Mouse (Mus musculus) embryo, embryonic 11 days (tissue): ENCODE measurements around the gene Hlx.

ENCODE experiments used
- DNase-seq: peaks from one replicate; pipeline ENCODE4 v3.0.0-alpha.2; 2015

The Hlx gene

DNA sequence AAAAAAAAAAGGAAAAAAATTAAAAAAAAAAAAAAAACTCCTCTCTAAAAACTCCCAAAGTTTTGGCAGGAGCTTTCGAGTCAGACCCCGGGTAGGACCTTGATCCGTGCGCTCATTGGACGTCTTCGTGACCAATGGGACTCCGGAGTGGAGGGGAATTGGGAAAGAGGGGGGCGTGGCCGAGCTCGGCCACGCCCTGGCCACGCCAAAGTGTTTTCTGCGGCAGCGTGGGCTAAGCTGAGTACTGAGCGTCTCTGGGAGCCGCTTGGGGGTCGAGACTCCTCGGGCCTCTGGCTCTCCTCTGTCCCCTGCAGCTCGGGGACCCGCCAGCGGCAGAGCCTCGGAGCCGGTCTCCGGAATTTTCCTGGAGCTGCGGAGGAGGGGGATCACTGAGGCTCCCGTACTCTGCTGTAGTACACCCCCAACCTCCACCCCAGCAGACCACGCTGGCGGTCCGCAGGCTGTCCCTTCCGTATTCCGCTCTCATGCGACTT lies at the start of gene Hlx:
TSS of gene Hlx (minus strand) at position 64 of the 494 bp plus-strand sequence.
- DNase-seq, result peak; percentile 93

DNA sequence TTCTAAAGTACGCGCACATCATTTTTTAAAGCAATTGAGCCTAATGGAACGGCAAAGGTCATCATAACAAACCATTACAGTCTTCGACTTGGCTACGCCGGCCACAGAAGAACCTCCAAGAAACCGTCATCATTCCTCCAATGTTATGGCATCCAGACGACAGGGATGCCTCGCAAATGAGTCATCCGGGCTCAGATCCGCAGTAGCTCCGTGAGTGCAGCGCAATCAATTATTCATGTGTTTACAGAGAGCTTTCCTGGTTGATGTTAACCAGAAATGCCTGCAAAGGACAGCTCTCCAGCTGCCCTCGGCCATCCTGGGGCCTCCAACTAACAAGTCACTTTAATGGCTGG lies 49.7 kb upstream of the Hlx start:
- peak; percentile 34 for DNase-seq

DNA sequence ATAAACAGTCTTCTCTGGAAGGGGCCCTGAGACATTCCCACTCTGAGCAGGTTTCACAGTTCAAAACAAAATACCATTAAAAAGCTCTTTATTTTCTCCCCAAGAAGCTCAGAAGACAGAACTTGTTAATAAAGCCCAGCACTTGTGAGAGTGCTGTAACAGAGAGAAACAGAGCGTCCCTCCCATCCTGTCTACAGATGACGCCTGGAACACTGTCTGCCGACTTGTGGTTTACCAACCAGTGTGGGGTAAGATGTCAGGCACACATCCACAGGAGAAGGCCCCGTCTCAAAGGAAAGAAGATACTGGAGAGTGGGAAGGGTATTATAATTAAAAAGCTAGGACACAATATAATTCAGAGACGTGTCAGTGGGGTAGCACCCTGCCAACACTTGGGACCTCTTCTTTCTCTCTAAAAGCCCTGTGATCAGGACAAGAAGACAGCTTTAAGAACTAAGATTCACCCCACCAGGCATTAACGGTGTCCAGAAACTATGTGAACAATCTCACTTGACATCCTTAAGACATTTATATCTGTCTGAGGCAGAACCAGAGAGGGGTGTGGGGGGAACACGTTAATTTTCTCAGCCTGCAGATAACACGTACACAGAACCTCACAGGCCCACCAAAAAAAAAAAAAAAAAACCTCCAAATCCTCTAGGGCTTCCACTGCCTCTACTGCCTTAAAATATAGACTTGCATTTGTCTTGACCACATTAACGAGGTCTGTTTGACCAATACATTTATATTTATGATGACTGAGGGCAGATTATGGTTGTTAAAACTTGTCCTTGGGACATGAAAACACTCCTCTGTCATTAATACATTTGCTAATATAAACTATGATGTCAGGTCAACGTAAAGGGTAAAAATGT lies 49.1 kb upstream of the Hlx start:
- no peak for DNase-seq

DNA sequence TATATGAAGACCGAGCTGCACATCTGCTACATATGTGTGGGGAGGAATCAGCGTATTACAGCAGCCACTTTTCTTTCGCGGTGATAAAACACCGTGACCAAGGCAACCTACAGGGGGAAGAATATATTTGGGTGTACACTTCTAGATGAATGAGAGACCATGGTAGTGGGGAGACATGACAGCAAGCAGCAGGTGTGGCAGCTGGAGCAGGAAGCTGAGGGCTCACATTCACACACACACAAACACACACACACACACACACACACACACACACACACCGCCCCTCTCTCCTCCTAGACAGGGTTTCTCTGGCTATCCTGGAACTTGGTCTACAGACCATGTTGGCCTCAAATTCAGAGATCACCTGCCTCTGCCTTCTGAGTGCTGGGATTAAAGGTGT lies 45.7 kb upstream of the Hlx start:
- DNase-seq, result no peak

DNA sequence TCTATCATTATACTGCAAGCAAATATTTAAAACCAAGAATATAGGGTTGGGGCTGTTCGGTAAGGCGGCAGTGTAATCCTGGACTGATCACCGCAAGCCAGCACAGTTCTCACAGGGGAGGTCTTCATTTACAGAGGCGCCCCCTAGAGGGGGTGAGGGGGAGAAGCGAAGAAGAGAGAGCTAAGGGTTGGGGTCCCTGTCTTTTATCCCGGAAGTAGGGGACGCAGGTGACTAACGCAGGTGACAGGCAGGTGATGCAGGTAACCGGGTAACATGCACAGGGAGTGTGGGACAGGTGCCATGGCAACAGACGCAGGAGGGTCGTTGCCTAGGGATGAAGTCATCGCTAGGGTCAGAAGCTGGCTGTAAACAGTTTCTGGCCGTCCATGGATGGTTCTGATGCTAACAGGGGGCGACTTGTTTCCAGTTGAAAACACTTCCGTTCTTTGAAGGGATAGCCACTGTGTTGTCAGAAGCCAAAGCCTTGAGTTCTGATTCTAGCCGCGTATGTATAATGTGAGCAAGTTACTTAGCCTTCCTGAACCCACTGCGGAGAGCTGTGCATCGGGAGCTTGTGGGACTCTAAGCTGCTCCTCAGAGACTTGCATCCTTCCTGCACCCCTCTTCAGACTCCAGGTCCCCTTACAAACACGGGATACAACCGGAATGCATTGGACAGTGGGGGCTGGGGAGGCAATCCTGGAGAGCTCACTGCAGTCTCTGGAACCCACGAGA lies 44.8 kb upstream of the Hlx start:
- peak; percentile 25 for DNase-seq

DNA sequence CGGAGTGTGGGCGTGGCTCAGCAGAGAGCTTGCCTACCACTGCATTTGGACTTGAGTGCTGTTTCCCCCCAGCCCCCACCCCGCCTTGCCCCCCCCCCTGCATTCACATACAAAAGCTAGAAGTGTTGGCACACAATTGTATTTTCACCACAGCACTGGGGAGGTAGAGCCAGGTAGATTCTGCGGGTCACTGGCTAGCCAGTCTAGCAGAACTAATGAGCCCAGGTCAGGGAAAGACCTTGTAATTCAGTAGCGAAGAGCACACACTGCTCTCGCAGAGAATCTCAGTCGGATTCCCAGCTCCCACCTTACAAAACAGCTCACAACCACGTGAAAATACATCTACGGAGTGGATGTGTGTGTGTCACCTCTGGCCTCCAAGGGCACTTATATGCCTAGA lies 42.9 kb upstream of the Hlx start:
- DNase-seq, result no peak

DNA sequence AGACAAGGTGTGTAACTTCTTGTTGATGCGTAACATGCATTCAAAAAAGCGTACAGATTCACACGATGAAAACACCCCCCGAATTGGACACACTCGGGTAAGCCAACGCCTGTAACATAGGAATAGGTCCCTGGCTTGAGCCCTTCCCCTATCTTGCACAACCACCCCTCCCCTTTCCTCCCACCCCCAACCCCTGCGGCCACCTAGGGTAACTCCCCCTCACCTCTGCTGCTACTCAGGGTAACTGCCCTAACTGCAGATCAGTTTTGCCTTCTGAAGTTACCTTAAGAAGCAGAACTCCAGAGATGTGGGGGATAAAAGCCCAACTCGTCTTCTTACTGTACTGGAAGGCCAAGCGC lies 39.5 kb upstream of the Hlx start:
- no peak for DNase-seq

DNA sequence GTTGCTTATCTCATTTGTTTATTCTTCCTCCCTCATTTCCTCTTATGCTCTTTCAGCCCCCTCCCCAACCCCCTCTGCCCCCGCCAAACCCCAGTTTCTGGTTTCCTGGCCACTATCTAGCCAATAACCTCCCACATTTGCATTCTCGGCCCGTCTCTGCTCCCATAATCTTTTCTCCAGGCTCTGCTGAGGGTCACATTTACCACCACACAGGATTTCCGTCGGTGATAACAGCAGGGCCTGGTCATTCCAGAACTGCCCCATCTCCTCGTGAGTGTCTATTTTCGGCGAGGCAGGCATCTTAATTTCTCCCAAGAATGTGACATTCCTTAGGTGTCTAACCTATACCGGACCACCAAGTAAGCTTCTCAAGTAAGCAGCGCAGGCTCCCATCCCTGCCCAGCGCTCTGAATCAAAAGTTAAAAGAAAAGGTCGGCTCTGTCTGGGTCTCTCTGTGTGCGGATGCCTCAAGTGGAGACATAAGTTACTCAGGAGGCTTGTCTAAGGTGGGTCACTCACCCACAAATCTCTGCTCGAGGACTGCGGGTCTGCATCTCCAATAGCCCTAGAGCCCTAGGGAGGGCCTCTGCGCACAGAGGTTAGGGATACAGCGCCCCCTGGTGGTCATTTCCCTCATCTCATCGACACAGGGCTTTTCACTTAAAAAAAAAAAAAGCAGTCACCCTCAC lies 38.9 kb upstream of the Hlx start:
- DNase-seq, result peak; percentile 89

DNA sequence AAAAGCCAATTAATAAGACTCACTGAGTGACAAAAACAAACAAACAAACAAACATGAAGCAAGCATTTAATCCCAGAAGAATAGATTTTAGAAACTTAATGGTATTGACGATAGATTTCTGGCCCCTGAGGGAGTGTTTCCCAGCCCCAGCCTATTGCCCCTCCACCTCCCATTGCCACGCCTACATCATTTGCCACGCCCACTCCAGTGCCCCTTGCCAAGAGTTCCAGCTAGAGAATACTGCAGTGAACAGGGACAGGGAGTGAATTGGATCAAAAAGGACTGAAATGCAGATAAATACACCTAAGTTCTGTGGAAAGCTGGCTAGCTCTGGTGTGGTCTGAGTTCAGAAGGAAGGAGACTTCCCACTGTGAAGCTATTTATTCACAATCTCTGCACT lies 31.4 kb upstream of the Hlx start:
- no peak for DNase-seq

DNA sequence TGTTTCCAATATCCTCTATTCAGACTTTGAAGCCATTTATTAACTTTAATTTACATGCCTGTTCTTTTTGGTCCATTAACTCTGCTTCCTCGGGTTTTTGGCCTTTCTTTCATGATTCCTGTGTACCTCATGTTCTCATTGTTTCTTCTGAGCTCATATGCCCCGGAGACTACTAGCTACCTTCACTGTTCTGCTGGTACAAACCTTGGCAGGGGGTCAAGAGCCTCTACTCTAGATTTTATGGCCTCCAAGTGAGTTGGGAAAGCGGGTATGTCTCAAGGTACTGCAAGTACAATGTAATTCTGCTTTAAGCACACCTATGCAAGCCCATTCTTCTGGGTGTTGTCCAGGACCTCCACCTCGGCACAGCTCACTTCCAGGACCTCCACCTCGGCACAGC lies 30.5 kb upstream of the Hlx start:
- DNase-seq, result no peak

DNA sequence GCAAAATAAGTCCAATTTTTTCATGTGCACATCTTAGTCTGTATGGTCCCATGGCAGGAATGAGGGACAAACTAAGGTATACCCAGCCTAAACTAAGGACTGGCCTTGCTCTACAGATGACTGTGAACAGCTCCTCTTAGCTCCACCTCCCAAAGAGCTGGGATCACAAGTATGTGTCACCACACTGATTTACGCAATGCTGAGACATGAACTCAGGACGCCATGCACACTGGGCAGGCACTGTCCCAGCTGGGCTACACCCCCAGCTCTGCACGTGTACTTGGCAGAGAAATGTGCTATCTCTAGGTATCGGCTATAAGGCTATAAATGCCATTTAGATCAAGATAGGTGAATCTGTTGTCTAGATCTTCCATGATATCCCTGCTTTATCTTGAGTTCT lies 29.6 kb upstream of the Hlx start:
- no peak for DNase-seq

DNA sequence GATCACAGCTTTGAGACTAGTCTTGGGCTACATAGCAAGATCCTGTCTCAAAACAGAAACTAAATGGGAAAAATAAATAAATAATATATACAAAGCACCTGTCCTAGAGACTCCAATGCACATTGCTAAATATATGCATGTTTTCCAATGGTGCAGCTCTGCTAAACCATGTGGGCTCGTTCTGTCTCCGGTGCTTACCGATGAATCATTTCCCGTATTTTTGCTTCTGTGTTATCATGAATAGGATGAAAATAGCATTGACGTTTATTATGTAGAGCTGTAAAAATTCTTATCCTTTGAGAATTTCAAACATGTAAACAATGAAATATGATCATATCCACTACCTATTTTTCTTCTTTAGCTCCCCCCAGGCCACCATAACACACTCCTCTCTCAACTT lies 20.3 kb upstream of the Hlx start:
- DNase-seq, result no peak

DNA sequence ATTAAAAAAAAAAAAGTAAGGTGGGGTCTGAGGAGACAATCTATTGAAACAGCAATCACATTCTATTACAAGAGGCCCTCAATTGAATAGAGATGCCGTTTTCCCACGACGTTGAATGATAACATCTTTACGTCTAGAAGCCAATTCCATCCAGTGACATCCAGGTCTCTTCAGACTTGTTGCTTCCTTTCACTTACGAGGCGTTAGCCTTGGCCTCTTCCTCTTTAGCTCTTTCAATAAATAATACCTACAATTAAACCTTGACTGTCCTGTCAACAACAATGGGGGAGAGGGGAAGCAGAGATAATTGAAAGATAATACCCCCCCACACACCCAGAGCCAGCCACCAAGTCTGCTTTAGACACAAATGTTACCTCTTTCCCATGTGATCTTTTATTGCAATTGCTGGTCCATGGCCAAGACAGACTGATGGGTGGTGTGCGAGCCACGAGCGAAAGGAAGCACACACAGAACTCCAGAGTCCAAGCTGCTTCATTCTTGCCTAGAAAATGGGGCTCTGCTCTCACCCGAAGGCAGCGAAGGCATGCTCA lies 17.8 kb upstream of the Hlx start:
- DNase-seq, result no peak

DNA sequence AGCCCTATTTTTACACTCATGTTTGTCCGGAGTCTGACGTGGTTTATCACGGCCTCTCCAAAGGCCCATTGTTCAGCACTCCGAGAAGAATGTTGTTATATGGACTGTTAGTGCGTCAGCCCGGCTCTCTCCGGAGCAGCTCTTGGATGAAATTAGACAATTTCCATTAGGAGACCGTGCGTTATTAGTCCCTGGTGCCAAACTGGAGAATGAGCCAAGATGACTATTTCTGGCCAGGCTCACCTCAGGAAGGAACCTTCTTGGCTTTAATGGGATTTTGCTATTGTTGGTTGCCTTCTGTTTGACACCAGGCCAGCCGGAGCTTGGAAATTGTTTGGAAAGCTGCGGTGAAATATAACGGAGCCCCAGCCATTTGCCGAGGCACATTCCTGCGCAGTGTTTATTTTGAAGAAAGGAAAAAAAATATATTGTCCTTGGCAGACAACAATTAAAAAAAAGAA lies 16.3 kb upstream of the Hlx start:
- no peak for DNase-seq

DNA sequence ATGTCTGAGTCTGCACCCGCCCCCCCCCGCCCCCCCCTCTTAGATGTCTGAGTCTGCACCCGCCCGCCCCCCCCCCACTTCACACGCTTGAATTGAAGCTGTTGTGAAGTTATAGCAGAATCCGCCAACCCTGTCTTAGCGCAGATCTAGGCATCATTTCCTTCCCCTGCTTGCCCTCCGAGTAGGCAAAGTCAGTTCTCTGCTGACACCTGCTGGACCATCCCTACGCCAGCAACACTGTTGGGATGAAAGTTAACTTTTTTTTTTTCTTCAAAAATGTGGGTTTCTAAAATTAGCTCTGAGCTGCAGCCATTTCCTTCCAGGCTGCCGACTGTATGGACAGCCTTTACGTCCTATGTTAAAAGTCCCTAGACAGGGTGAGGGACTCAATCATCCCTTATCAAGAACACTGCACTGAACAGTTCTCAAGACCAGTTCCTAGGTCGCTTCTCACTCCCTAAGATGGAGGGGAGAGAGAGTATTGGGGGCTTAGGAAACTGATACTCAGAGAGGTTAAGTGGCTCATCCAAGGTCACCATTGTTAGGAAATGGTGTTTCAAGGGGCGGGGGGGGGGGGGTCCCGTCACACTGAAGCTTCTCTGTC lies 5.6 kb upstream of the Hlx start:
- DNase-seq, result peak; percentile 83

DNA sequence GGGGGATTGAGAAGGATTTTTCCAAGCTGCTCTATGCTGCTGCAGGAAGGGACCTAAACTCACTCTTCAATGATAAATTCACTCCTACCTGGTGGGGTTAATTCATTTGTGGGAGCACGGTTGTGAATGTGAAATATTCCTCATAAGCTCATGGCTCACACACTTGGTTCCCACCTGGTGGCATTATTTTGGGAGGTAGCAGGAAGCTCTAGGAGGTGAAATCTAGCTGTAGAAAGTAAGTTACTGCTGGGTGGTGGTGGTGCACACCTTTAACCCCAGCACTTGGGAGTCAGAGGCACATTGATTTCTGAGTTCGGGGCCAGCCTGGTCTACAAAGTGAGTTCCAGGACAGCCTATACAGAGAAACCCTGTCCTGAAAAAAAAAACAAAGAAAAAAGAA lies 4.8 kb upstream of the Hlx start:
- DNase-seq, result no peak

DNA sequence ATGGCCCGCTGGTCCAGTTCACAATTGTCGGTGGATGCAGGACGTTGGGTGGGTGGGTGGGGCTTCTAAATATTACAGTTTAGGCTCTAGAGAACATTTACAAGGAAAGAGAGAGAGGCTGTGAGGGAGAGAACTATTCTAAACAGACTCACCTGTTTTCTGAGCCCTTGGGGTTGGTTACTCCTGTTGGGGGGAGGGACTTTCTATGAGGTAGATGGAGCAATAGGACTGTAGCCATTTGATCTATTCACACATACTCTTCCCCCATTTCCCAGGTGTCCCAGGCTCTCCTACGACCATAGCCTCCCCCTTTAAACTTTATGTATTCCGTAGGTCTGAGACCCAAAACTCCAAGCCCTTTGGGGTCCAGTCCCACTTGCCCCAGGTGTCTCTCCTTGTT lies 3.8 kb upstream of the Hlx start:
- no peak for DNase-seq

DNA sequence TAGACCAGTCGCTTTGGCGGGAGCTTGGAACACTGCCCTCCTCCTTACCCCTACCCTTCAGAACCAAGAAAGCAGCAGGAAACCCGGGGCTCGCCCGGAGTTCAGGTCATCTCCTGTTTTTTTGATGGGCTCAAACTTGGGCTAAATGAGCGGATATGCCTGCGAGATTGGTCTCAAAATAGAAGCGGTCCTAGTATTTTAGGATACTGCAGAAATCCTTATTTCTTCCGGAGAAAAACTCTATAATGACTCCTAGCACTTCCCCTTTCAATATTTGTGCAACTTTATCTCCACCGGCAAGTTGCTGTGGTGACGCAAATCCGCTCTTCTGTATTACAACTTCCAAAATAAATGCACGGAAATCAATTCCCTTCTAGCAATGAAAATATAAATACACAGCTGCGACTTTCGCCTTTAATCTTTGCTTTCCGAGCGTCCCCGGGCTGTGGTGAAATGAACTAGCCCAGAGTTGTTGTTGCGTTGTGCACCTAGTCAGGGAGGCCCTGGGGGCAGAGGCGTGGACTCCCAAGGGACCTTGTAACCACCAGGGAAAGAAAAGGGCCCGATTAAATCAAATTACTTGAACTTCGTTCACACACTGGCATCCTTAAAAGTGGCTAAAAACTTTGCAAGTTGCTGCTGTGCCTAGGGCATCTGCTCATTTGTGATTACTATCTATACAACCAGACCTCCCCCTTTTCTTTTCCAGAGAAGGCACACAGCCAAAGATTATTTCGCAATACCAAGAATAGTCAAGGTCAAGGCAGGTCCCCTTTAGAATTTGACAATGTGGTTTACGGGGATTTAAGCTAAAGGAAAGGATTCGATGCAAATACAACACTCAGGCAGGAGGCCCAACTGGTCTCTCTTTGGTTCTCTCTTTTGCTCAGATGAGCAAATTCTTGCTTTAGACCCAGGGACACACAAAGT lies 2.8 kb upstream of the Hlx start:
- DNase-seq, result no peak

DNA sequence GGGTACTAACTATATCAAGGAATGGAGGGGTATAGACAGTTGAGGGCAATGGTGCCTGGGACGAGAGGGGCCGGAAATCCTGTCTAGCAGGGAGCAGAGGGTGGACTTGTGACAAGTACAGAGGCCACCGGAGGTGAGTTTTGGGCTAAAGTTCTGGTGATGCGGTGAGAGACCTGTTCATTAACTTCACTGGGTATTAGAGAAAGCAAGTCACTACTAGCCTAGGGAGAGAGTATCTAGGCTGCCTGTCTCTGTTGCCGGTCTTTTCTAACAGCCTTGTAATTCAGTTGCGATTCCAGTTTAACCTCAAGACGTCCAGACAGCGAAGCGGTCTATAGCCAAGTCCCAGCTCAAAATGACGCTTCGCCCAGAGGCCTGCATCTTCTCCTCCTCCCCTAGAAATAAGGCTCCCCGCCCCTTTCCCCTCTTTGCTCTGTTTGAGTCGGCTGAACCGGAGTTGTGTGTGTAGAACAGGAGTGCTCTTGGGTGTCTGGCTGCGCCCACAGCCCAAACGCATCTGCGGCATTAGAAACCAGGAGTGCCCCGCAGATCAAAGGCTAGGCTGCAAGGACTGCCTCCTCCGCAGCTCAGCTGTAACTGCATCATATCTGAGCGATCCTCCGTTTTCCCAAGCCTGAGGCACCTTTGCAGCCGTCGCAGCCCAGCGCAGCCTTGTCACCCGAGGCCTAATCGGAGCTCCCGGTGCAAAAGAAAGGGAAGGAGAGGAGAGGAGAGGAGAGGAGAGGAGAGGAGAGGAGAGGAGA lies 1.8 kb upstream of the Hlx start:
- peak; percentile 52 for DNase-seq

DNA sequence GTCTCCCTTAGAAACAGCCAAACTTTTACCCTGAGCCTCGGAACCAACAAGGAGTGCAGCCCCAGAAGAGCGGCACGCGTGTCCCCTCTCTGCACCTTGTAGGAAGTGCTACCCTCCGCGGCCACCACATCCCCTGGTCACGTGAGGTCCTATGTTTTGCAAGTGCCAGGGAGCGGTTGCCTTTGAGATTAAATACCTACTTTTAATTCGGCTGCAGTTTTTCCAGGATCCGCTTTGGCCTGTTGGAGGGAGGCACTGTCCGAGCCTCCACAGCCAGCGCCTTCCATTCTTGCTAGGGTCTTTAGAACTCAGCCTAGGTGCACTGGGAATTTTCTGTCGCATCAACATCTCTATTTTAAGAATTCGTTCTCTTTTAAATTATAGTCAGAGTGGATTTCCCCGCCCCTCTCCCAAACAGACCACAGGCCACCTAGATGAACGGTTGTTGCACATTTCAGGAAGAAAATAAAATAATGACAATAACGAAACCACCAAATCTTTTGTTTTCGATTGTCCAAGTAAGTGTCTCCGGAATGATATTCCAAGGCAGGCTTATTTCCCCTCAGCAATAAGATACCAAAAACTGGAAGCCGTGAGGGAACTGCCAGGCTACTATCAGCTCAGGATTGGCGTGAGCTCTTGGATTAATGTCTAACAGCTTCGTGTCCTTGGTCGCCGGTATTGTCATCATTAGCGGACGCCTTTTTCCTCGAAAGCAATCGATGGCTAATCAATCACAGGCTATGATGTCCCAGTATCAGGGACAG lies 1.1 kb upstream of the Hlx start:
- DNase-seq, result peak; percentile 49
